Mouse (Mus musculus): ENCODE measurements around the gene Tank.

Tank gene

DNA sequence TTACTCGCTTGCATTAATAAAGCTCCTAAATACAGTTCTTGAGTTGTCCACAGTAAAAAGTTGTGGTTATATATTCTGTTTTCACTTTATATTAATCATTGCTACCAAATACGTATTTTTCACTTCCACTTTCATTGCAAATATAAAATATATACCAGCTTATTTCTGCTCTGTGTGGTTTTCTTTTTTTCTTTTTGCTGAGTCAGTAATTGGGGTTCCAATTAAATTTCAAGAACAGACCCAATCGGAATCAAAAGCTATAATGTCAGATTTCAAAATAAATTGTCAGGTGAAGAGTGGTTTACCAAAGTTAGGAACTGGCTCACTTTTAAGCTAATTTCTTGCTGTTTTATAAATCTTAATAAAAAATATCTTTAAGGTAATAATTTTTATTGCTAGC is 73.3 kb downstream of the Tank start:
- no peak for DNase-seq (ENCODE audit: extremely low read depth, insufficient read length, low spot score)

DNA sequence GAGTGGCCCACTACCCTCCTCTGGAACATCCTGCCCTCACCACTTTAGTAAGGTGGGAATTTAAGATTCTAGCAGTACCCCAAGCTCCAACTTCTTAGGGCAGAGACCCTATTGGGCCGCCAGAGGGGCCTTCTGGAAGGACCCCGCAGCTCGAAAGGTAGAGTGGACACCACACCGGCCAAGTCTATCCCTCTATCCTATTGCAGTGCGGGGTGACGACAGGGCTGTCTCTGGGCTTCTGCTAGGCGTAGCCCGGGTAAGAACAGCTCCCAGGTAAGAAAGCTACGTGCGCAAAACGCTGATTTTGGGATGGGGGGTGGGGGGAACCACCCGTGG is 76.6 kb downstream of the Tank start:
- no peak for DNase-seq (ENCODE audit: extremely low read depth, insufficient read length, low spot score)

DNA sequence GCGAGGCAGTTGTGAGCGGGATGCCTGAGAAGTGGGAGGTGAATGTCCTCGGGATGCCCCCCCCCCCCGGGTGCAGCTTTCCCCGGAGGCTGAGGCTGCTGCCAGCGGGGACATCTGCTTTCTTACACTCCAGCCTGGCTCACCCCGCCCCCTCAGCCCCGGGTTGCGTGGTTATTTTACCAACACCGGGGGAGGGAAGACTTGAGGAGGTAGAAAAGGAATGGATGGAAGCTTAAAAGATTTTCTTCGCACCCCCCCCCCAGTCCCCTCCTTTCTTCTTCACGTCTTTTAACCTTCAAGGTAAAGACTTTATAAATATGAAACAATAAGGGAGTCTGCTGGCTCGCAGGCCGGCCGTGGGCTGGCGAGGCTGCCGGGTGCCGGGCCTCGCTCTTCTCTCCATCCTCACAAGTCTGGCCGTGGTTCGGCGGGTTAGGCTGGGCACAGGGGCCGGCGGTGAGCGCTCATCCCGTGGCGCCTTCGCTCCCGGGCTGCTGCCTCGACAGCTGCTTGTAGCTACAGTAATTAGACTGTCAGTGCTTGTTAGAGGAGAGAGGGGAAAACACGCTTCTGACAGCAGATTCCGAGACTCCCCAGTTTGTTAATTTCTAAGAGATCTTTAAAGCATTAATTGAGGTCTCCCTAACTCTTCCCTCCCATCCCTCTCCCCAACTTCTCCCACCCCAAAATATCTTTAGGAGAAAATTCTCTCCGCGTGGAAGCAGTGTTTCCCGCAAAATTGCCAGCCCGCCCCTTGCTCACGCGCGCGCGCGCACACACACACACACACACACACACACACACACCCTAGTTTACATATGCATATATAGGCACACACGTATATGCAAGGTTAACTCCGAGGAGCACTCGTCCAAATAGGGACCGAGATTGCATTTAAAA is 77.2 kb downstream of the Tank start:
- no peak for DNase-seq (ENCODE audit: extremely low read depth, insufficient read length, low spot score)

DNA sequence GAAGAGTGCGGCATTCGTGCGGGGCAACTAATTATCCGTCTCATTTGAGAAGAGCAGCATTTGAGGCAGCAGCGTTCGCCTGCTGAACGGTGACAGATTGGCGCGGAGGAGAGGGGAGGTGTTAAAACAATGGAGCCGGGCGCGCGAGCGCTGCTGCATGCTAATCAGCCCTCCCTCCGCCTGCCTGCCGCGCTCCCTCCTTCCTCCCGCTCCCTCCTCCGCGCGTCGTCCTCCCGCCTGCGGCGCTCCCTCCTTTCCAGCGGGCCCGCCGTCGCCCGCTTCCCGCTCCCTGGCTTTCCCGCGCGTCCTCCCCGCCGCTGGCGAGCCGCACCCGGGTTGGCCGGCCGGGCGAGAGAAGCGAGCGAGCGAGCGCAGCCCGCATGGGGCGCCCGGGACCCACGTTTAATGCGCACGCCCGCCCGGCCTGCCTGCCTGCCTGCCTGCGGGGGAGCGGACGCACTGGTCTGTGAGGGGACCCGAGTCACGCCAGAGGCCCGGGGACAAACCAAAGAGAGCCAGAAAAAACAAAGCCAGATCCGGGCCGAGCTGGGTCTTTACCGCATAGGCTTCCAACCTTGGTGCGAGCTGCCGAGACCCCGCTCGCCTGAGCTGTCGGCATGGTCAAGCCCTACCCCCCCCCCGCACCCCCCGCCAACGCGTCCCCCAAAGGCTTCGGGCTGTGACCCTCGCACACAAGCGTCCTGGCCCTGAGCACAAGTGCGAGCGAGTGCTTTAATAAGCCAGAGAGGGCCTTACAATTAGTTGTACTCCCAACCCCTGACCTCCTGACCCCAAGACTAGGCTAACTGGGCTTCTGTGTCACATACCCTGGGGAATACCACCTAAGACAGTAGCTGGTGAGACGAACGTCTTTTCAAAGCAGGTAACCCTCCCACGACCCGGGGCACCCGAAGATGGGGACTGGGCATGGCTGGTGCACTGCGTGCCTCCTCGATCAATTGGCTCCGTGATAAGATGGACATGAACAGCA is 78.3 kb downstream of the Tank start:
- no peak for DNase-seq (ENCODE audit: extremely low read depth, insufficient read length, low spot score)

DNA sequence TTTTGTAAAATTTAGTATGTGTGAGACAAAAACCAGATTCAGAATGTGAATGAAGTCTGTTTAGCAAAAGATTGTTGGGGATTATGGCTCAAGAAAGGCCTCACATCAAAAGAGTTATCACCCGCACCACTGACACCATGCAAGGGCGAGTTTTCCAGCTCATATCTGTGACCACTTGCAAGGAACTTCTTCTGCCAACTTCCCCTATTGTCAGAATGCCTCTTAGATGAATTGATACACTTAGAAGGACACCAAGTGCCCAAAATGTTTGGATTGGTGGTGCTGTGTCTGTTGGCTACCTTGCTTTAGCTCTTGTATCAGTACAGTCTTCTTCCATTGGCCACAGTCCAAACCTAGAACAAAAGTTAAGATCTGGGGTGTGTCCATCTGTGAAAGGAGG is 80.9 kb downstream of the Tank start:
- DNase-seq (ENCODE audit: extremely low read depth, insufficient read length, low spot score), result no peak

DNA sequence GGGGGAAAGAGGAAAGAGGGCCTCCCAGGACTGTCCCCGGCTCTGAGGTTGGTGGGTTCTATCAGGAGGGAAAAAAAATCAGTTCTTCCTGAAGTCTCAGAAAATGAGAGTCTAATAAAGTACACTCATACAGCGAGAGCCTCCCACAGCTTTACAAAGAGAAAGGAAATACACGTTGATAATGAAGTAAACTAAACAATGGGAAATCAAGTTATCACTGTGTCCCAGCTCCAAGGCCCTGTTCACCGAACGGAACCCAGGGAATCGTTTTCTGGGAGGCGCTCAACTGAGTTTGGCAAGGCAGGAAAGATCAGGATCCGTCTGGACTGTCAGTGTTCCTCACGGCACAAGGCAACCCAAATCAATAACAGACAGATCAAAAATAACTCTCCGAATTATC is 84.4 kb downstream of the Tank start:
- DNase-seq (ENCODE audit: extremely low read depth, insufficient read length, low spot score), result no peak

DNA sequence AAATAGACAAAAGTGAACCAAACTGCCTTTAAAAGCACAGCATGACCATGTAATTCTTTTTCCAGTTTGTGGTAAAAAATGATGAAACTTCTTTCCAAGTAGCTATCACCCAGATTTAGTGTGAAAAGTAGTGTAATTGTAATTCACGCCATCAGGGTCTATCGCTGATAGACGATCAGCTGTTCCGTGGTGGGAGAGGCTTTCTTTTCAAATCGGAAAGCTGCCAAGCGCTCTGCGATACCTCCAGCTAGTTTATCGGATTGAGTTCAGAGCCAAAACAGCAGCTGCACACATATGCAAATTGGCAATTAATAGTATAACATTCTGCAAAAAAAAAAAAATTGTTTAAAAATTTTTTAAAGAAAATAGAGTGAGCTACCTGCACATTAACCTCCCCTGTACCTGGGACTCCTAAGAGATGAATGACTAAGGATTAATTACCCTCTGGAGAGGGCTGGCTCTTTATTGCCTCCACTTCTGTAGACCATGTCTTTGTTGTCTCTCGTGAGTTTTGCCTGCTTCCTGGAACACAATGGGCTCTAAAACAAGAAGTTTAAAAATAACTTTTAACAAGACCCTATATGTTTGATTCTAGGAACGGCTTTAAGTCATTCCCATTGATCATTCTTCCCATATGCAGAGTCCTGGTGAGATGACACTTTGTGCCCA is 85.3 kb downstream of the Tank start:
- no peak for DNase-seq (ENCODE audit: extremely low read depth, insufficient read length, low spot score)

DNA sequence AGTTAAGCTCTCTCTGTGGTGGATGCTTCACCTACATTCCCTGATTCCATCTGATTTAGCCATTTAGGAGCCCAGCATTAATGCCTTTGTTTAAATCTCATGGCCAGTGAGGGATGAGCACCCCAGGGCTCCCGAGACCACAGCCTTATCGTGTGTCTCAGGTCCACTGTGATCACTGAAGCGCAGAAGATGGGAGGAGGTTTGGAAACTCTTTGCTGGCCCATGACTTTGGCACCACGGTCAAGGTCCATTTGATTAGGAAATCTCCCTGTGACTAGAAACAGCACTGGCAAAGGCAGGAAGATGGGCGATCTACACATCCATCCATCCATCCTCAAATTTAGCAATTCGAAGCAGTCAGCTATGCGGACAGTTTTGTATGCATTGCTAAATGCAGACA is 89.0 kb downstream of the Tank start:
- no peak for DNase-seq (ENCODE audit: extremely low read depth, insufficient read length, low spot score)

DNA sequence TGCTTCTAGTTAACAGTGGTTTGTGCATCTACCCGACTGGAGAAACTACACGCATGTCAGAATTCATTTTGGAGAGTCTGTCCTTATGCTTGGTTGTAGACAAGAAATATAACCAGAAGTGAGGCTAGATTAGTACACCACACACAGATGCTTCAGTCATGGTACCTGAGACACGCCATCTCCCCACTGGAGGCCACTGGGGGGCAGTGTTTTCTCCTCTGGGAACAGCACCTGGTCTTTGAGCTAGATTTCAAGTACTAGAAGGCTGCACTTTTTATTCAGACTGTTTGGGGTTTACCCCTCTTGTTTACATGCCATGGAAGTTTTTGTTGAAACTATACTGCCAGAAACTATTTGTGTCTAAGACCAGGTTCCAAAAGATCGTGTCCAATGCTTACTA is 89.9 kb downstream of the Tank start:
- DNase-seq (ENCODE audit: extremely low read depth, insufficient read length, low spot score), result no peak

DNA sequence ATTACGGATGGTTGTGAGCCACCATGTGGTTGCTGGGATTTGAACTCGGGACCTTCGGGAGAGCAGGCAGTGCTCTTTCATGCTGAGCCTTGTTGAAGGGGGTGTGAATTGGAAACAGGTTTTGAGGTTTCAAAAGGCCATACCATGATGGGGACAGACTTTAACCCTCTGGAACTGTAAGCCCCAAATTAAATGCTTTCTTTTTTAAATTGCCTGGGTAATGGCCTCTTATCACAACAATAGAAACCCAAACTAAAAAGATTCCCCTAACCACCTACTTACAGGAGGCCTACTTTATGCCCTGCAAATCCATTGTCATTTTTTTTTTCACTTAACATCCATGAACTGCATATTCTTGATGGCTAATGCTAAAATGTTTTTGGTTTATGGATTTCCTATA is 96.2 kb downstream of the Tank start:
- DNase-seq (ENCODE audit: extremely low read depth, insufficient read length, low spot score), result no peak

DNA sequence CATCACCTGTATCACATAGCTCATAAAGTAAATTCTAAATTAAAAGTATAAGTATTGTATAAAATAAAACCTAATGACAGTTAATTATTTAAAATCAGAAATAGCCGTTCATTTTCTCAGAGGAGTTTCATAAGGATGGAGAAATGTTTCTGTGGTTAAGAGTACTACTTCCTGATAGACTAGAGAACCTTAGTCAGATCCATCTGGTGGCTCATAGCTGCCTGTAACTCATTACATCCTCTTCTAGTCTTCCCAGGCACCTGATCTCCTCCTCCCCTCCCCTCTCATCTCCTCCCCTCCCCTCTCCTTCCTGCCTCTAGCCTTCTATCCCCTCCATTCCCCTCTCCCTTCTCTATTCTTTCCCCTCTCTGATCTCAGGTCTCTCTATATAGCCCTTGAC is 103.2 kb downstream of the Tank start:
- DNase-seq (ENCODE audit: extremely low read depth, insufficient read length, low spot score), result no peak

DNA sequence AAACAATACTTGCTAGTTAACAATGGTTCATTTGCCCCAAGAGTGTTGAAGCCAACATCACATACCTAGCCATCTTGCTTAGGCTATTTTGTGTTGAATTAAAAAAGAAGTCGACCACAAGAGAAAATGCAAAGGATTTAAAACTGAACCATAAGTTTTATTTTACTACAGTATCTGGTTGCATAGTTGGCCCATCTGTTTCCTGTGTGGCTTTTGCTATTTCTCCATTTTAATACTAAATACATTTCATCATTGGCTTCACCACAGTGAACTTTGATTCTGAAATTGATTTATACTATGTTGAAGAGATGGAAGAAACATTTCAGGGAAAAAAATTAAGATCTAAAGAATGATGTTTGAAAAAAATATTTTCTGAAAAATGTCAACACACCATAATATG is 108.1 kb downstream of the Tank start:
- DNase-seq (ENCODE audit: extremely low read depth, insufficient read length, low spot score), result no peak

DNA sequence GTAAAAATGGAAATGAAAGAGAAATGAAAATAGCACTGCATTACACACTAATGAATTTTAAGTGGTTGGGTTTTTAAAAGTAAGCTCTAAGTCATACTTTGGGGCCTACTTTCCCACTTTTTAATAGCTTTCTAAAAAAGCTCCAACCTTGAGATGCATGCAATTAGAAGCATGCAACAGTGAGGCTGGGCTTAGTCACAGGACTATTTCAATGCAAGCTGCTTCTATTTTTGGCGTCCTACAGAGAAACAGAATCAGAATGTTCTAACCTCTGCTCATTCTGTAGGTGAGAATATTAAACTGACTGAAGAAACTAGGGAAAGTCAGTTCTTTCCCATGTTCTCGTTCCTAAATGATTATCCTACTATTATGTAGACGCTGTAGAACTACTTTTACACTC is 110.7 kb downstream of the Tank start:
- DNase-seq (ENCODE audit: extremely low read depth, insufficient read length, low spot score), result no peak
